Mouse (Mus musculus) limb, embryonic 11.5 days (tissue): ENCODE data around the gene Washc4. TPM values are rescaled to one million over a fixed set of nuclear protein-coding genes. Genes with fewer than 3 reads are reported as not detected.

Experiments used
- ATAC-seq: fragments of 200-750 bp; cut with Nextera tagmentation; 2 replicates; pipeline ENCODE4 v1.8.0; 2017; ENCODE audit warnings: low read depth; ENCODE audit not compliant: insufficient number of reproducible peaks, low FRiP score, low TSS enrichment
- DNase-seq: peaks from one replicate; pipeline ENCODE4 v3.0.0-alpha.2; 2015; ENCODE audit warnings: low spot score
- H3K27ac ChIP-seq: fragments of 300-500 bp; sonication (generic); replicated peaks from 2 replicates; pipeline ENCODE4 v1.5.1; 2014; ENCODE audit warnings: low read depth, mild to moderate bottlenecking, low read length
- H3K27me3 ChIP-seq: fragments of 300-500 bp; sonication (generic); 2 replicates; pipeline ENCODE4 v1.6.1; 2014; ENCODE audit warnings: mild to moderate bottlenecking, low read length, mixed read lengths; ENCODE audit not compliant: control insufficient read depth, insufficient read depth
- H3K36me3 ChIP-seq: fragments of 300-500 bp; sonication (generic); 2 replicates; pipeline ENCODE4 v1.6.1; 2014; ENCODE audit warnings: mild to moderate bottlenecking, low read length, moderate library complexity, mixed read lengths; ENCODE audit not compliant: control insufficient read depth, insufficient read depth
- H3K4me1 ChIP-seq: fragments of 300-500 bp; sonication (generic); 2 replicates; pipeline ENCODE4 v1.6.1; 2014; ENCODE audit warnings: low read length, mixed read lengths; ENCODE audit not compliant: control insufficient read depth, insufficient read depth
- H3K4me2 ChIP-seq: fragments of 300-500 bp; sonication (generic); 2 replicates; pipeline ENCODE4 v1.6.1; 2014; ENCODE audit warnings: low read depth, mild to moderate bottlenecking, moderate library complexity; ENCODE audit not compliant: severe bottlenecking
- H3K4me3 ChIP-seq: fragments of 300-500 bp; sonication (generic); 2 replicates; pipeline ENCODE4 v1.5.1; 2014; ENCODE audit warnings: low read depth, low read length
- H3K9ac ChIP-seq: fragments of 300-500 bp; sonication (generic); 2 replicates; pipeline ENCODE4 v1.6.1; 2014; ENCODE audit warnings: mild to moderate bottlenecking, low read length
- H3K9me3 ChIP-seq: fragments of 300-500 bp; sonication (generic); 2 replicates; pipeline ENCODE4 v1.6.1; 2016; ENCODE audit warnings: low read length; ENCODE audit not compliant: control insufficient read depth
- WGBS: fragments of 180-500 bp; shearing (Covaris S2); extraction: QIAGEN DNeasy Blood & Tissue Kit; methylation state at CpG from one replicate; pipeline ENCODE4 v1.1.7; 2014; 5-methylcytosine and 5-hydroxymethylcytosine counted together
- polyA plus RNA-seq: library from polyadenylated mRNA; unstranded; fragments of >200 nt; fragmentation: Nextera tagmentation; extraction: Ambion mirVana; gene quantifications from 2 replicates; pipeline ENCODE4 v1.2.1, GENCODE M21; 2014

The Washc4 gene
- polyA plus RNA-seq, 1 experiment from 2014 or later, result 35.2 TPM

- no peaks in the 10 kb centered on the region for H3K27me3 ChIP-seq
- no peak overlapping the region for H3K27ac ChIP-seq
- H3K4me1 ChIP-seq, result no peaks in the 10 kb centered on the region
- no peak overlapping the region for H3K4me2 ChIP-seq
- ATAC-seq, result no peak
- peaks cover 19% of the 10 kb centered on the region; the same call in 1 of the 2 replicates for H3K36me3 ChIP-seq
- no peak overlapping the region for H3K9ac ChIP-seq
- H3K9me3 ChIP-seq, result no peaks in the 10 kb centered on the region
- no peak overlapping the region for H3K4me3 ChIP-seq
- no peak for DNase-seq
These were observed 19.5 kb downstream of the Washc4 start for GRCm38 (mm10) chr10:83563005-83563404.

GRCm38 (mm10) chr10:83565449-83566441, 22.2 kb downstream of the Washc4 start:
- no peak for ATAC-seq
- no peak overlapping the region for H3K4me3 ChIP-seq
- H3K9me3 ChIP-seq, result no peaks in the 10 kb centered on the region
- peaks cover 19% of the 10 kb centered on the region; the same call in 1 of the 2 replicates for H3K36me3 ChIP-seq
- H3K4me1 ChIP-seq, result no peaks in the 10 kb centered on the region
- no peak for DNase-seq
- no peak overlapping the region for H3K9ac ChIP-seq
- no peak overlapping the region for H3K27ac ChIP-seq
- H3K27me3 ChIP-seq, result no peaks in the 10 kb centered on the region
- H3K4me2 ChIP-seq, result no peak overlapping the region
- WGBS, result 96% methylated on average over 7 of the region's 7 CpGs

DNA sequence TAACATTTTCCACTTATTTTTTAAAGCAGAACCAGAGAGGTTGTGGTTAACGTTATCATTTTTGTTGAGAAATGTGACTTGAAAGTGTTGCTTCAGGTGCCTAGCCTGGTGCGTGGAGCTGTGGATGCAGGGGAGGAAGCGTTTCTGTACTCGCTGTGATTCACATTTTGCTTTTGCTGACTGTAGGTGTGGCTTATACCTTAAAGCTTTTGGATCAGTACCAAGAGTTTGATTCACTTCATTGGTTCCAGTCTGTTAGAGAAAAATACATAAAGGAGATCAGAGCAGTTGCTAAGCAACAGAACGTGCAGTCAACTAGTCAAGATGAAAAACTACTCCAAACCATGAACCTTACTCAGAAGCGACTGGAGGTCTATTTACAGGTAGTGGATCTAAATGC, 47.2 kb downstream of the Washc4 start:
- H3K4me1 ChIP-seq, result no peaks in the 10 kb centered on the region
- WGBS, result 93% methylated on average over 6 of the region's 6 CpGs
- no peaks in the 10 kb centered on the region for H3K27me3 ChIP-seq
- DNase-seq, result no peak
- no peak overlapping the region for H3K4me2 ChIP-seq
- H3K36me3 ChIP-seq, result peaks cover 10% of the 10 kb centered on the region; the same call in 1 of the 2 replicates
- H3K27ac ChIP-seq, result no peak overlapping the region
- H3K4me3 ChIP-seq, result no peak overlapping the region
- no peak for ATAC-seq
- H3K9me3 ChIP-seq, result no peaks in the 10 kb centered on the region
- H3K9ac ChIP-seq, result no peak overlapping the region

DNA sequence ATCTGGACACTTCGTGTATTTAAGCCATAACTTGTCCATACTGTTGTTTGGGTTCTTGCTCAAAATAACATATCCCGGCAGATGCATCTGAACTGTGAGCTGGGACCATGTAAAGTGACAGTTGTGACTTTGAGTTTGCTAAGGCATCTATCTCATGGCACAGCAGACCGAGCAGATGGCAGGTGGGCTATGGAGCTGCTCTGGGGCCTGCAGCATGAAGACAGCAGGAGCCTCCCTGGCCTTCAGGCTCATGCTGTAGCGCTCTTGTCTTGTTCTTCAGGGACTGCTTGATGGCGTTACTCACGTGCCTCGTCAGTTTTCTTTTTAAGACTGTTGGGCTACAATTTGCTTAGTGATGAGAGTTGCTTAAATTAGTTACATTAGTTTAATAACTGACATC, 49.1 kb downstream of the Washc4 start:
- no peak overlapping the region for H3K4me2 ChIP-seq
- no peak for ATAC-seq
- DNase-seq, result no peak
- no peak overlapping the region for H3K9ac ChIP-seq
- peaks cover 10% of the 10 kb centered on the region; the same call in 1 of the 2 replicates for H3K36me3 ChIP-seq
- H3K27me3 ChIP-seq, result no peaks in the 10 kb centered on the region
- H3K9me3 ChIP-seq, result no peaks in the 10 kb centered on the region
- H3K4me3 ChIP-seq, result no peak overlapping the region
- H3K27ac ChIP-seq, result no peak overlapping the region
- WGBS, result 94% methylated on average over 7 of the region's 7 CpGs
- no peaks in the 10 kb centered on the region for H3K4me1 ChIP-seq

DNA sequence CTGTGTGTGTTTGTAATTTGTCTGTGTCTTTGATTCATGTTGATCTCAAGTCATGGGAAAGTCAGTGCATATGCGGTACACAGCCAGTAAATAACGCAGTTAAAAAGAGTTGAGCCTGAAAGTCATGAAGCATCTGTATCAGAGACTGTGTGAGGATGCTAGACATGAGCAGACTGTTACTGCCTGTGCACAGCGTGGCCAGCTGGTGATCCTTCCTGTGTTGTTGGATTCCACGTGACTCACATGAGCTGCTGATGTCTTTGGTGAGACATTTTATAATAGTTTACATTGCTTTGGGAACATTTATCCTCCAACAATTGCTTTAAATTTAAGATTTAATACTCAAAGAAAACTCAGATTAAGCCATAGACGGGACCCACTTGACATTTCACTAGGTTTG, 51.0 kb downstream of the Washc4 start:
- no peak for DNase-seq
- WGBS, result 91% methylated on average over 5 of the region's 5 CpGs
- H3K9me3 ChIP-seq, result no peaks in the 10 kb centered on the region
- H3K27me3 ChIP-seq, result no peaks in the 10 kb centered on the region
- no peak overlapping the region for H3K27ac ChIP-seq
- H3K36me3 ChIP-seq, result peaks cover 12% of the 10 kb centered on the region; the same call in 1 of the 2 replicates
- no peak overlapping the region for H3K9ac ChIP-seq
- H3K4me2 ChIP-seq, result no peak overlapping the region
- no peak overlapping the region for H3K4me3 ChIP-seq
- no peak for ATAC-seq
- no peaks in the 10 kb centered on the region for H3K4me1 ChIP-seq

DNA sequence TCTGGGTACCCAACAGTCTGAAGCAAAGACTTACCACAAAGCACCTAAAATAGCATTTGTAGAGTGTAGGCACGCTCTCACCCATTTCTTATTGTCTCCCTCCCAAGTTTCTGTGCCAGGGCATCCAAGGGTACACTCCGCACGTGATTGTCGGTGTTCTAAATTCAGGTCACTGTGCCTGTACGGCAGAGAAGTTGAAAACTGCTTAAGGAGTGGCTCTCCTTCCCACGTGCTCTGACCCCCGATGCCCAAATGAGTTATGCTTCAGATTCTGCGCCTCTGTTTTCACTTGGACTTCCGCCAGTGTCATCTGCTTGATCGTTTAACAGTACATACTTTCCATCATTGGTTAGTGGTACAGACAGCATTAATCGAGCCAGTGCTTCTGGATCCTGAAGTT, 57.1 kb downstream of the Washc4 start:
- Histone ChIP-seq H3K27ac (no peak overlapping the region), H3K4me3 (no peak overlapping the region), H3K4me2 (no peak overlapping the region), H3K27me3 (no peaks in the 10 kb centered on the region), H3K9ac (no peak overlapping the region), H3K9me3 (no peaks in the 10 kb centered on the region), H3K4me1 (no peaks in the 10 kb centered on the region), H3K36me3 (peaks cover 10% of the 10 kb centered on the region)
- ATAC-seq, result no peak
- DNase-seq, result no peak
- 93% methylated on average over 11 of the region's 11 CpGs for WGBS

- H3K27ac ChIP-seq, result no peak overlapping the region
- peaks cover 8% of the 10 kb centered on the region for H3K36me3 ChIP-seq
- DNase-seq, result no peak
- H3K9ac ChIP-seq, result no peak overlapping the region
- no peak overlapping the region for H3K4me3 ChIP-seq
- 92% methylated on average over 10 of the region's 10 CpGs for WGBS
- no peaks in the 10 kb centered on the region for H3K9me3 ChIP-seq
- H3K27me3 ChIP-seq, result no peaks in the 10 kb centered on the region
- H3K4me2 ChIP-seq, result no peak overlapping the region
- no peaks in the 10 kb centered on the region for H3K4me1 ChIP-seq
- ATAC-seq, result no peak
These were observed 60.5 kb downstream of the Washc4 start for GRCm38 (mm10) chr10:83603956-83604564.

DNA sequence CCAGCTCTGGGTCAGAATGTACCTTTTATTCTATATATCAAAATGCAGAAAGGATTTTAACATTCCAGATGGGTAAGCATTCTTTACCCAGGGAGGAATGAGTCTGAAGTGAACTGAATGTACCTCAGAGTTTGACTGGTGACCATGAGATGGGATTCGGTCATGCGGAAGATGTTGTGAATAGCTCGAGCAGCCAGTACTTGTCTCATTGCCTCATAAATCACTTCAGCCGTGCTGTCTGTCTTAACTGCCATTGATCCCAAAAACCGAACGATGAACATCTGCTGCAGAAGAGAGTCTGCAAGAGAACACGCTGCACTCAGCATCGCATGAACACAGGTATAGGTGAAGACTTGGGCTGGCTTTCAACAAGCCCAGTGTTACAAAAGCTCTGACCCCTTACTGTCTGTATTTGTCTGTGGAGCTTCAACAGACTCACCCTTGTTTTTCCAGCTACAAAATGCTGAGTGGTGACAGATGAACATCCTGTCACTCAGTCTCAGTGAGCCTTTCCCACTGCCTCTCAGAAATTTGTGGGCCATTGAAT, 62.2 kb downstream of the Washc4 start:
- Histone ChIP-seq H3K9ac (no peak overlapping the region), H3K36me3 (peaks cover 10% of the 10 kb centered on the region), H3K4me3 (no peak overlapping the region), H3K27me3 (no peaks in the 10 kb centered on the region), H3K27ac (no peak overlapping the region), H3K4me2 (no peak overlapping the region), H3K4me1 (no peaks in the 10 kb centered on the region), H3K9me3 (no peaks in the 10 kb centered on the region)
- WGBS, result 86% methylated on average over 8 of the region's 8 CpGs
- DNase-seq, result no peak
- no peak for ATAC-seq
